Mouse (Mus musculus): ENCODE data around the gene Tmem184a.

GRCm38 (mm10) chr5:139849626-139850320 is 30.1 kb upstream of the Tmem184a start:
- TF ChIP-seq CTCF (IDR thresholded peaks at IDR 0.05; ENCODE audit: control insufficient read depth, insufficient read depth, low read length) (no peak), POLR2A (IDR thresholded peaks at IDR 0.05; ENCODE audit: borderline replicate concordance, control insufficient read depth, low read depth, low read length) (no peak)
